Mouse (Mus musculus) frontal cortex, adult (tissue): ENCODE results near the gene Crocc2.

Experiments used
- ATAC-seq: cut with Nextera tagmentation; 2 replicates; pipeline ENCODE4 v1.9.2; 2017; ENCODE audit warnings: mild to moderate bottlenecking, moderate library complexity, mixed read lengths; ENCODE audit not compliant: low TSS enrichment

Crocc2 gene

GRCm38 (mm10) chr1:93168295-93168775, at the start of gene Crocc2:
Crocc2 (plus strand) TSS chr1:93168725.
- ATAC-seq: no peak

GRCm38 (mm10) chr1:93118816-93119215, 49.7 kb upstream of the Crocc2 start:
- ATAC-seq: no peak

- ATAC-seq: no peak
Observed at GRCm38 (mm10) chr1:93123179-93123854, 45.2 kb upstream of the Crocc2 start.

- no peak for ATAC-seq
Observed at GRCm38 (mm10) chr1:93124066-93124465, 44.5 kb upstream of the Crocc2 start.

GRCm38 (mm10) chr1:93125256-93125655, 43.3 kb upstream of the Crocc2 start:
- no peak for ATAC-seq

GRCm38 (mm10) chr1:93128209-93128608, 40.3 kb upstream of the Crocc2 start:
- ATAC-seq: no peak

GRCm38 (mm10) chr1:93128710-93129349, 39.7 kb upstream of the Crocc2 start:
- peak; percentile 97 for ATAC-seq

- peak; percentile 18; the same call in 1 of the 2 replicates for ATAC-seq
Observed at GRCm38 (mm10) chr1:93130242-93130983, 38.1 kb upstream of the Crocc2 start.

GRCm38 (mm10) chr1:93132676-93133075, 35.8 kb upstream of the Crocc2 start:
- no peak for ATAC-seq

GRCm38 (mm10) chr1:93135036-93135526, 33.4 kb upstream of the Crocc2 start, which contains the start of gene Agxt:
Agxt (plus strand) TSS chr1:93135240.
- ATAC-seq: no peak

GRCm38 (mm10) chr1:93138534-93138933, 30.0 kb upstream of the Crocc2 start:
- no peak for ATAC-seq

GRCm38 (mm10) chr1:93139713-93140112, 28.8 kb upstream of the Crocc2 start:
- peak; percentile 98 for ATAC-seq

GRCm38 (mm10) chr1:93142871-93143270, 25.7 kb upstream of the Crocc2 start:
- no peak for ATAC-seq

- no peak for ATAC-seq
Observed at GRCm38 (mm10) chr1:93144176-93144575, 24.3 kb upstream of the Crocc2 start.

GRCm38 (mm10) chr1:93150907-93151661, 17.4 kb upstream of the Crocc2 start:
- ATAC-seq: no peak

GRCm38 (mm10) chr1:93157566-93157965, 11.0 kb upstream of the Crocc2 start:
- no peak for ATAC-seq

GRCm38 (mm10) chr1:93158916-93159315, 9.6 kb upstream of the Crocc2 start:
- ATAC-seq: no peak

- ATAC-seq: no peak
Observed at GRCm38 (mm10) chr1:93159566-93160500, 8.7 kb upstream of the Crocc2 start.

- no peak for ATAC-seq
Observed at GRCm38 (mm10) chr1:93160501-93161133, 7.9 kb upstream of the Crocc2 start, which contains the start of gene 2310007B03Rik. 2310007B03Rik (minus strand) TSS chr1:93160948.

GRCm38 (mm10) chr1:93161350-93161749, 7.2 kb upstream of the Crocc2 start:
- no peak for ATAC-seq
